Mouse (Mus musculus): ENCODE results near the gene Timm13.
A peak's percentile ranks its signal among the peaks of the same experiment; 100 is the strongest.

Gene Timm13

DNA sequence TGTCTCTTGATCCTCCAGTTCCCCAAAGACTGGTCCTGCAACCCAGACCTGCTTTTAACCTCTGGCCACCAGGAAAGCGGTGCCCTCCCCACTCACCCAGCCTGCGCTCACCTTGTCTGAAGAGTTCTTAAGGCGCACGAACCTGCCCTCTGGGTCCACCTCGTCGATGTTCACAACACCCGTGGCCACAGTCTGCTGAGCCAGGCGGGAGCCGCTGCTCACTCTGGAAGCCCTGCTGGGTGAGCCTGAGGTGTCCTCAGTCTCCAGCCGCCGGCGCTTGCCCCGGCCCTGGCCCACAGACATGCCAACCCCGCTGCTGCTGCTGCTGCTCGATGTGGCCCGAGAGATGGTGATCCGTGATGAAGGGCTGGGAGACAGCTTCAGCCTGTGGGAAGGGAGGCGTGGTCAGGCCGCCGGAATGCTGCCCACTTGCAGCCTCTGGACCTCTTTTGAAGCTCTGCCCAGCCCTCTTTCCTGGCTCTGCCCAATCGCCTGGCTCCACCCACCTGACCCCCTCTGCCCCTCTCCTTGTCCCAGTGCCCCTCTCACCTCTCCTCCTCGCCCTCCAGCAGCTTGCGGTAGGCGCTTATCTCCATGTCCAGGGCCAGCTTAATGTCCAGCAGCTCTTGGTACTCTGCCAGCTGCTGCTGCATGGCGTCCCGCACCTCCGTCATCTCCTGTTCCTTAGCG is 3.4 kb upstream of the Timm13 start:
- no peak for DNase-seq (ENCODE audit: low read depth, low spot score)

DNA sequence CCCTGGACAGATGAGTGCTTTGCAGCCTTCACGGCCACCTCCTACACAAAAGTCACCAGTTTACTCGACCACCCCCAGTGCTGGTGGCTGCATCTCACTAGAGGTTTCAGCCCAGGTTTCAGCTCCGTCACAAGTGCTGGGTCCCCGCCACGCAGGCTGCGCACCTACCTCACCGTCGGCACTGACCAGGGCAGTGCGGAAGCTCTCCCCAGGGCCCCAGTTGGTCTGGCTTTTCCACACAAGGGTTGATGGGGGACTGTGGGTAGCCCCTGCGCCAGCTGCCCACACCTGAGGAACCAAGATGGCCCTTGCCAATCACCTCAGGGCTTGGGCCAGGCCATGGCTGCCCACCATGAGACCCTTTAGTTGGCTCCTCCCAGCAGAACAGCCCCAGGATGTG is 2.5 kb upstream of the Timm13 start:
- DNase-seq (ENCODE audit: low read depth, low spot score), result no peak

DNA sequence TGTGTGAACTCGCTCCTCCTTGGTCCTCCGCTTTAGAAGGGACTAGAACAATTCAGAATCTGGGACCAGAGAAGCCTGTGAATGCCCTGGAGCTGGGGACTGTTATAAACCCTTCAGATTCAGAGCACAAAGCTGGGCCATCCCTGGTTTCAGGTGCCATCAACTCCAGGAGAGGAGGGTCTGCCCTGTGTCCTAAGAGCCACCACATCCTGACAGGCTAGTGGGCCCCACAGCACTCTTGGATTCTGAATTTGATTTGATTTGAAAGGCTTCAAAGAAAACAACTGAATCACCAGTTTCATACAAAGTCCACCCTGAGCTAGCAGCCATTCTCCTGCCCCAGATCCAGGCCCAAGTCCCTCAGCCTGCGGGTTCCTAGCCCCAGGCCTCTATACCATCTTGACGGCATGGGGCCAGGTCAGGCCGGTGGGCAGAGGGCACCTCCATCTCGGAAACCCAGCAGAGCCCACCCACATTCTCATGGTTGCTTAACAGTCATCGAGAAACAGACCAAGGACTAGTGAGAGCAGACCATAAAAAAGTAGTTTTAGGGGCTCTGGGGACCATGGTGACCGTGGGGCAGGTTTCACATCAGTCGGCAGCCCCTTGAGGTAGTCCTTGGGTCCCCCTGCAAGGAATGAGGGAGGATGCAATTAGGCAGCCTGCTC is 1.6 kb upstream of the Timm13 start:
- DNase-seq (ENCODE audit: low read depth, low spot score), result no peak

DNA sequence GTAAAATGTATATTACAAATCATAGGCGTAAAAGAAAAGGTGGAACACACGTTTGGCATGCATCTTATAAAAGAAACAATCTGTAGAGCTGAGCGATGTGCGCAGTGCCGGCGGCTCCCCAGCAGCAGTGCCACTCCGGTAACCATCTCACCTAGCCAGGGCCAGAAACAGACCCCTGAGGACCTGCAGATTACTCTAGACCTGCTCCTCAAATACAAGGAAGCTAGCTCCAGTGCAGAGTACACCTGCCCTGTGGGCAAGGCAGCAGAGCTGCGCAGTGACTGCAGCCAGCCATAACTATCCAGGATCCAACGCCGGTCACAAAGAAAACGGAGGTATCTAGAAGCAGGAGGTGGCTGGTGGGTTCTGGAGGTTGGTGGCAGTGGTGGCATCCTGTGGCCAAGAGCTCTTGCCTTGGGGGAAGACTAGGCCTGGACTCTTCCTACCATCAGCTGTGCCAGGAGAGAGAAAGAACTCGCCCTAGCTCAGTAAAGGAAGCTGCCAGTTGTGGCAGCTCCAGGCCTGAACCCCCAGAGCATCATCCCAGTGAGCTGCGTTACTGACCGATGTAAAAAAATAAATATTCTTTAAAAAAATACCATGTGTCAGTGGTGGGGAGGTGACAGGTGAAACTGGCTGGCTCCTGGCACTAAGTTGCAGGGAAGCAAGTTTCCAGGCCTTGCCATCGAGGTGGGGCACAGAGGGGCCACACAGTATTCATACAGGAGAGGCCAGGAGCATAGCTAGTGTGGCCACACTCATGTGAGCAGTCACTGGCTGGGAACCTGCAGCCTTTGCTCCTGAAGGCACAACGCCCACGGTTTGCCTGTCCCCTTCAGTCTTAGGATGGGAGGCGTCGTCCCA is 872 bp upstream of the Timm13 start:
- DNase-seq (ENCODE audit: low read depth, low spot score), result no peak

DNA sequence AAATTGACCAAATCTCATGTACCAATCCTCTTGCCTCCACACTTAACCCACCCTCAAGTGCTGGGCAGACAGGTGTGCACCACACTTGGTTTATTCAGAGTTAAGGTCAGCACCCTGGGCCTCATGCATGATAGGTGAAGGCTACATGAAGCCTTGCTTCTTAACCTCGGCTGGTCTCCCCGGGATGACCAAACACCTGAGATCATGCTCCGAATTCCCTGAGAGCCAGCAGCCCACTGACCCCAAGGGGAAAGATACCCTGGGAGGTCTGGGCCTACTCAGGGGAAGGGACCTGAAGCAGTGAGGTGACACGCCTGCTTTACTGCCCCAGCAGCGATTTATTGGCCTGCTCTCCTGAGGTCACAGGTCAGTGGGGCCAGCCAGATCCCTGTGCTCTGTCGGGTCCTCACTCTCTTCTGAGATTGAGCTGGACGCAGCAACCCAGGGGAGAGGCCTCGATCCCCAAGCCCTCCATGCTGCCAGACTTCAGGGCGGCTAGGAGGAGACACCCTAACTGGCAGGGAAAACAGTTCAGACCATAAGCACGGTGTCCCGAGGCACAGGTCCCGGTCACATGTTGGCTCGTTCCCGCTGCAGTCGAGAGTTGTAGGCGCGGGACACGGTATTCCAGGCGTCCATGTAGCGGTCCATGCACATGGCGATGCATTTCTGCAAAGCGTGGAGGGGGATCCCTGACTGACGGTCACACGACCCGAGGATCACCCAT is 1.0 kb downstream of the Timm13 start:
- DNase-seq (ENCODE audit: low read depth, low spot score), result no peak

DNA sequence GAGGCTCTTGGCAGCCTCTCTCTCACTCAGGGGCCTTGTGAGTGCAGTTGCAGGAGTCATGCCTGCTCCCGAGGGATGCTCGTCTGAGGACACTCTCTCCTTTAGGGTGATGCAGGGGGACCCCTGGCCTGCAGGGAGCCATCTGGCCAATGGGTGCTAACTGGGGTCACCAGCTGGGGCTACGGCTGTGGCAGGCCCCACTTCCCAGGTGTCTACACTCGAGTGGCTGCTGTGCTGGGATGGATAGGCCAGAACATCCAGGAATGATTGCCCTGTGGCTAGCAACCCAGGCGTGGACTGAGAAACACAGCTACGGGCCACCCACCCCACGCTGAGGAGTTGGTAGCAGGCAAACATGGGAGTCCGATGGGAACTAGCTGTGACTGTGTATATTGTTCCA is 1.7 kb downstream of the Timm13 start:
- no peak for DNase-seq (ENCODE audit: low read depth, low spot score)

DNA sequence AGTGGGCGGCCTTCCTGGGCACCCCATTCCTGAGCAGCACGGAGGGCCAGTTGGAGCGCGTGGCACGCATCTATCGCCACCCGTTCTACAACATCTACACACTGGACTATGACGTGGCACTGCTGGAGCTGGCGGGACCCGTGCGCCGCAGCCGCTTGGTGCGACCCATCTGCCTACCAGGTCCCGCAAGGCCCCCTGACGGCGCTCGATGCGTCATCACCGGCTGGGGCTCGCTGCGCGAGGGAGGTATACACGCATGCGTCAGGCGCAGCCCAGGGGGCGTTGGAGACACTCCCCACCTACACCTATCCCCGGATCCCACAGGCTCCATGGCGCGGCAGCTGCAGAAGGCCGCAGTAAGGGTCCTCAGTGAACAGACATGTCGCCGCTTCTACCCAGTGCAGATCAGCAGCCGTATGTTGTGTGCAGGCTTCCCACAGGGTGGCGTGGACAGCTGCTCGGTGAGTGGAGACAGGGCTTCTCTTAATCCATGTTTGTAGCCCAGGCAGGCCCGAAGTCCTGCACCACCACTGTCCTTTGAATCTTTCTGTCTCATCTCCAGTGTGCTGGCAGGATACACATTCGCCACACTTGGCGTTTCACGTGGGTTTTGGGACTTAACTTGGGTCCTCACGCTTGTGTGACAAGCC is 2.8 kb downstream of the Timm13 start:
- peak; percentile 73 for DNase-seq (ENCODE audit: low read depth, low spot score)

DNA sequence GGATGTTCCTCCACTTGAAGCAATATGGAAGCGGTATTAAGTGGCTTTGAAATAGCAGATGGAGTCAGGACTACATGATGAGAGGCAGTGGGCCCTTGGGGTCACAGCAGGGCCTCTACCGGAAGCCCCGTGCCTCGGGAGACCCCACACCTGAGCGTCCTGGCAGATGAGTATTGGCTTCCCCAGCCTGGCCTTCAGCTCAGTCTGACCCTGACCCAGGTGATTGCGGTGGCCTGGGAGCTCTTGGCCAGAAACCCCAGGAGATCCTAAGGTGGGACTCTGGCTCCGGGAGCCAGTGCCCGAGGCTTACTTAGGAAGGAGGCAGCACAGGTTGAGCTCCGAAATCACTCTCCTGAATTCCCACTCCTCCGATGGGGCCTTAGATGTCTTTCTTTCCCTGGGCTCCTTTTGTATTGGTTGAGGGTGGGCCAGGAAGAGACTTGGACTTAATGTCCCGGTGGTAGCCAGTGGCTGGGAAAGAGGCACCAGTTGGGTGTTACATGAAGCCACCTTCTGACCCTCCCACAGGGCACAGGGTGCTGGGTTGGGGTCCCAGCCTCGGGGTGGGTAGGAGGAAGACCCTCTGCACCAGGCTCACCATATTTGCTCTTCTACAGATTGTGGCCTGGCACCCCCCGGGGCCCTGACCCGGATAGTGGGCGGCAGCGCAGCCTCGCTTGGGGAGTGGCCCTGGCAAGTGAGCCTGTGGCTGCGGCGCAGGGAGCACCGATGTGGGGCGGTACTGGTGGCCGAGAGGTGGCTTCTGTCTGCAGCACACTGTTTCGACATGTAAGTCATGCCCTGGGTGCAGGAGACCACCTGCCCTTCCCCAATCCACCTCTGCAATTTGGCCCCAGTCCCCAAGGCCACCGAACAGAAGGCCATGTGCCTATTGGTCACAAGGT is 3.9 kb downstream of the Timm13 start:
- no peak for DNase-seq (ENCODE audit: low read depth, low spot score)

DNA sequence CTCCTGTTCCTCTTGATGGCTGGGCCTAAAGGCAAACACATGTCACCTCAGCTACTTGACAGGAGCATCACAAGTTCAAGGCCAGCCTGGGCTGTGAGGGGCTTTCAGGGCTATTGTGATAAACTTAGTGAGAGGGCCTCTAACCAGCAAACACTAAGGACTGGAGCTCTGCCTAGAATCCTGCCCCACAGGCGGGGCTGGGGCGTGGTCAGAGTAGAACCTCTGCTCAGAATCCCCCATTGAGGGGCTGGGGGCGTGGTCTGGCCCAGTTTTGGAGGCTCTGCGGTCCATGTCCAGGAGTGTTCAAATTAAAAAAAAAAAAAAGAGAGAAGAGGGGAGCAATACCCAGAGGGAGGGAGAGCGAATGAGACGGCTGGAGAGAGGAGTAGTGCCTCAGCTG is 5.1 kb downstream of the Timm13 start:
- peak; percentile 66 for DNase-seq (ENCODE audit: low read depth, low spot score)

DNA sequence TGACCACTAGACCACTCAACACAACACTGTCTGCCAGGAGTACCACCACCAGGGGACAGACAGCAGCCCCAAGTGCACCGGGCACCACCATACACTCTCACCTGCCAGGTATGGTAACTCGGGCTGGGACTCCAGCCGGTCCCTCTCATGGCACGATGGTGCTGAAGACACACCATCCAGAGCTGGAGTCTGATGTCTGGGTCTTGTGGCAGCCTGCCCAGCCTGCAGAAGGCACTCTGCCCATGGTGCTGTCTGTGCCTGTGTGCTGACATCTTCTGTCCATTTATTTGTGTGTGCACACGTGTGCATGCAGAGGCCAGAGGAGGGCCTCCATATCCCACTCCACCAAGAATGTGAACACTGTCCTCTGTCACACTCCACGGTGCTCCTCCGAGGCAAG is 5.7 kb downstream of the Timm13 start:
- DNase-seq (ENCODE audit: low read depth, low spot score), result no peak

DNA sequence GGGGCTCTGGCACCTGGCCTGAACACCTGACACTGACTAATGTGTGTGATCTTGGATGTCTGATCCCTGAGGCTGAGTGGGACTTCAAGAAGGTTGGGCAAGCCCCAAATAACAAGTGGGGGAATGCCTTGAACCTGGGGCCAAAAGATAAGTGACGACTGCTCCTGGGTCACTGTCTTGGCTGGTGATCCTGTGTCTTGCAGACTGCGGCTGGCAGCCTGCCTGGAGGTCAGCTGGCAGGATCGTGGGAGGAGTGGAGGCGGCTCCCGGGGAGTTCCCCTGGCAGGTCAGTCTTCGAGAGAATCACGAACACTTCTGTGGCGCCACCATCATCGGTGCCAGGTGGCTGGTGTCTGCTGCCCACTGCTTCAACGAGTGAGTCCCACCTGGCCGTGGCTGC is 13.6 kb downstream of the Timm13 start:
- no peak for DNase-seq (ENCODE audit: low read depth, low spot score)

DNA sequence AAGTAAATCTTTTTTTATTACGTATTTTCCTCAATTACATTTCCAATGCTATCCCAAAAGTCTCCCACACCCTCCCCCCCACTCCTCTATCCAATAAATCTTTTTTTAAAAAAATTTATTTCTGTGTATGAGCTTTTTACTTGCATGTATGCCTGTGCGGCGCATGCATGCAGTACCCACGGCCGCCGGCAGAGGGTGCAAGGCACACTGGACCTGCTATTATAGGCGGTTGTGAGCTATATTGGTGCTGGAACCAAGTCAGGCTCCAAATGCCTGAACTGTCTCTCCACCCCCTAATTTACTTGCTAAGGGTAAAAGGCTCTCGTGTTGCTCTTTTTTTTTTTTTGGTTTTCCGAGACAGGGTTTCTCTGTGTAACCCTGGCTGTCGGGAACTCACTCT is 19.5 kb downstream of the Timm13 start:
- peak; percentile 78 for DNase-seq (ENCODE audit: low read depth, low spot score)

DNA sequence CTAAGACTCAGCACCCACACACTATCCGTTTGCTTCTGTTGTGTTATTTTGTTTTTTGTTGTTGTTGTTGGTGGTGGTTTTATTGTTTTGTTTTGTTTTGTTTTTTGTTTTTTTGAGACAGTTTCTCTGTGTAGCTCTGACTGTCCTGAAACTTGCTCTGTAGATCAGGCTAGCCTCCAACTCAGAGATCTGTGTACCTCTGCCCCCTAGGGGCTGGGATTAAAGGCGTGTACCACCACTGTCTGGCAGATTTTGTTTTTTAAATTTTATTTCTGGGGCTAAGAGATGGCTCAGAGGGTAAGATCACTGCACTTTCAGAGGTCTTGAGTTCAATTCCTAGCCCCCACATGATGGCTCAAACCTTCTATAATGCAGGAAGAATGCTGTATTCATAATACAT is 19.9 kb downstream of the Timm13 start:
- DNase-seq (ENCODE audit: low read depth, low spot score), result peak; percentile 55

DNA sequence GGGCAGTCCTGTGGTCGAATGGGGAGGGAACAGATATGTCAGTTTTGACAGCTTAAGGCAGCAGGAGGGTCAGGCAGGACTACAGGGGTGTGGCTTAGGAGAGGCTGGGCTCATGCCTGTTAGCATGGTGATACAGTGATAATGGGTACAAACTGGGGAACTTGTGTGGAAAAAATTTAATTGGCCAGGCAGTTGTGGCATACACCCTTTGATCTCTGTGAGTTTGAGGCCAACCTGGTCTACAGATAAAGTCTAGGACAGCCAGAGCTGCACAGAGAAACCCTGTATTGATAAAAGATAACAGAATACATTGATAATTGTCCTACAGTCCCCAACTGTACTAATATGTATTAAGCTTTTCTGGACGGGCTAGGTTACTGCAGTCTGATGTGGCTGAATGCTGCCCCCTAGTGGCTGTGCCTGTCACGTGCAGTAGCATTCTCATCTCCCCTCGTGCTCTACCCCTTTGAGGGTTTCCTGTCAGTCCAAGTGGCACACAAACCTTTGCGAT is 20.6 kb downstream of the Timm13 start:
- peak; percentile 85 for DNase-seq (ENCODE audit: low read depth, low spot score)

DNA sequence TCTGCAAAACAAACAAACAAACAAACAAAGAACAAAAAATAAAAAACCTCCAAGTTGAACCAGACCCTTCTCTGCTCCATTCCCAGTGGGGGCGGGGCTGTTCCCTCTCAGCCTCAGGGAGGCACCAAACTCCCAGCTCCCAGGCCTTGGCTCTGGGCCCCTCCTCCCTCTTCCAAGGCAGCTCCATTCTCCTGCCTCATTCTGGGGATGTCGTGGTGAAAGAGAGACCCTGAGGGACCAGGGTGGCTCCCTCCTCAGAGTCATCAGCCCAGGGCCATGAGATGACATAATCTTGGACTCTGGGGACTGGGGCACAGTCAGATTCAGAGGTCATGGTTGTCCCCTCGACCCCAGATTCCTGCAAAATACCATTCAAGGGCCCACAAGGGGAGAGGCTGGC is 24.2 kb downstream of the Timm13 start:
- DNase-seq (ENCODE audit: low read depth, low spot score), result no peak

DNA sequence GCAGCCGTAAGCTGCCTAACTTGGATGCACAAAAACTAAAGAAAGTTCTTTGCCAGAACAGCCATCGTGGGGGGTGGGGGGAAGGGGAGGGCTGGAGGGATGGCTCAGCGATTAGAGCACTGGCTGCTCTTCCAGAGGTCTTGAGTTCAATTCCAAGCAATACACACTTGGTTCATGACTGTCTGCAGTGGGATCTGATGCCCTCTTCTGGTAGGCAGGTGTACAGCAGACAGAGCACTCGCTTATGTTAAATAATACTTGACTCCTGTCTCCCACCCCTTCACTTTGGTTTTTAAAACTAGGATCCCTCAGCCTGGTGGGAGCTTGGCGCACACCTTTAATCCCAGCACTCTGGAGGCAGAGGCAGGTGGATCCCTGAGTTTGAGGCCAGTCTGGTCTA is 24.7 kb downstream of the Timm13 start:
- peak; percentile 76 for DNase-seq (ENCODE audit: low read depth, low spot score)

DNA sequence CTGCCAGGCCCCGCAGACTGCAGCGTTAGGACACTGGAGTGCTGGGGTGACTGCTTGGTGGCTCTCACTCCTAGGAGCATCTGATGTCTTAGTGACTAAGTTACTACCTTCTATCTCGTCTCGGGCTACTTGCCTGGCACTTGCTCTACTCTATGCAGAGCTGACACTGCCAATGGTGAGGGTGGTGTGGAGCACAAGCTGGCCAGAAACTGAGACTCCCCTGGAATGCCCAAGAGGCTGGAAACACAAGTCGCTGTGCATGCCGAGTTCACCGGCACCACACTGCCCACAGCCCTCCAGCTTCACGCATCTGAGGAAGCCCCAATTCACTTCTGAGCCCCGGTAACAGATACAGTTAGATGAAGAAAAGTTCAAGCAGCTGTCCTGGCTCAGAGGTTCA is 26.7 kb downstream of the Timm13 start:
- DNase-seq (ENCODE audit: low read depth, low spot score), result no peak

DNA sequence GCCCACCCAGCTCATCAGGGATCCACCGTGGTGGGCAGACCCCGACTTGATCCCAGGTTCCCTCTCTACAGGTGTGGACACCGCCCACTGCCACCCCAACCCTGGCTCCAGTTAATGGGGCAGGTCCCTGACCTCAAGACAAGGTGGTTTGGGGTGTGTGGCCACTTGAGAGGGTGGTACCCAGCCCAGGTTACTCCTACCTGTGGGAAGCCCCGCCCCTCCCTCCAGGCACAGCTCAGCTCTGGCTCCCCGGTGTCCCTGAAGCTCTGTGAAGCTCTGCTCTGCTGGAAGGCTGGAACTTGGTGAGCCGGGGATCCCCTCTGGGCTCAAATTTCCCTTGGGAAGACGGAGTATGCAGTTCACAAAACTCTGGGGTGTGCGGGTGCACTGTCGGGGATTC is 29.2 kb downstream of the Timm13 start, which contains the start of gene Tmprss9:
TSS of gene Tmprss9 (plus strand) at position 268 of the 400 bp plus-strand sequence.
- DNase-seq (ENCODE audit: low read depth, low spot score), result no peak

DNA sequence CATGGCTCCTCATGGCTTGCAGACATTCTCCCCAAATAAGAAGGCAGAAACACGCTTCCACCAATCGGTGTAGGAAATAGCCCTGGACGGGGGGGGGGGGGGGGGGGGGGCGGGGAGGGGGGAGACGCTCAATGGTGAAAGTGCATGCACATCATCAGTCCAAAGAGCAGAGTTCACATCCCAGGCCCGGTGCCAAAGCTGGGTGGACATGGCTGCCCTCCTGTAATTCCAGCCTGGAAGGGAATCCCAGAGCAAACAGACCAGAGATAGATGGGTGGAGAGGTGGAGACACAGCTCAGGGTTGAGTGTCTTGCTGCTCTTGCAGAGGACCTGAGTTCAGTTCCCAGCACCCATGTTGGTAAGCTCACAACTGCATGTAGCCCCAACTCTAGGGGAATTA is 29.8 kb downstream of the Timm13 start:
- DNase-seq (ENCODE audit: low read depth, low spot score), result no peak

DNA sequence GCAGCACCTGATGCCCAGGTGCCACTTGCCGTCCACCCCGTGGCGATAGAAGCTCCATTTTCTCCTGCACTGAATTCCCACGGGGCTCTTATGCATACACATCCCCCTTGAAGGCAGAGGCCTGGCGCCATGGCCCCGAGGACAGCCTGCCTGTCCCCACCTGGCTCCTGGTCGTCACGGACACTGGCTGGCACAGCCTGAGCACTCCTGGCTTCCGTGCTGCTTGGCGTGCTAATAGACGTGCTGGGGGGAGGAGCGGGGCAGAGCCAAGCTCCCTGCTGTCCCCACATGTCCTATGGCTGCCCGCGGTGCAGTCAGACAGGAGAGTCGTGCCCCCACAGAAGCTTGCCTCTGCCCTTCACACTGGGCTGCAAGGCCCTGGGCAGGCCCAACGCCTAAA is 36.3 kb downstream of the Timm13 start:
- no peak for DNase-seq (ENCODE audit: low read depth, low spot score)
